Mouse (Mus musculus) neural tube, embryonic 10.5 days (tissue): ENCODE data around the gene Clasp1.
A peak's percentile ranks its signal among the peaks of the same experiment; 100 is the strongest.
"Not testable (repeated sequence)": the region's sequence is repeated elsewhere in the genome, so short reads cannot be mapped to it uniquely, and the experiment has no call there.

Experiments
- DNase-seq: peaks from one replicate; pipeline ENCODE4 v3.0.0-alpha.2; 2017; ENCODE audit warnings: low spot score; ENCODE audit errors: extremely low spot score

Gene Clasp1

DNA sequence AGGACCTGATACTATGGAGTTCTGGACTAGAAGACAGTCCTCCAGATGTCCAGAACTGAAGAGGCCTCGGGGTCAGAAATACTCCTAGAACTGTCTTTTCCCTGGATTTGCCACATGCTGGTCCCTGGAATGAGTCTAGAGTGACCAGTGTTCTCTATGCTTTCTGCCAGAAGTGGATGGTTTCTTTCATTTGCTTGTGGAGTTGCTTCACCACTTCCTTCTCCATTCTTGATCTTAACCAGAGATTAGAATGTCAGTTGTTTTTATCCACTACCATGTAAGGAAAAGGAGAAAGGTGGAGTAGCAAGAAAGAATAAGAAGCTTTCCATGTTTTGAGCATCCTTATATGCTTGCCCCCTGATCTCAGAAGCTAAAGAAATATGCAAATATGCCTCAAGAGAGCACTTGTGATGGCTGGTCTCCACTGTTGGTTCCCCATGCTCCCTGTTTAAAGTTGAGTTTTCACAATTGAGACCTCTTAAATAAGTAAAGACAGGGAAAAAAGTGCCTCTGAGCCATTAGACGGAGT, 191.4 kb downstream of the Clasp1 start:
- no peak for DNase-seq

DNA sequence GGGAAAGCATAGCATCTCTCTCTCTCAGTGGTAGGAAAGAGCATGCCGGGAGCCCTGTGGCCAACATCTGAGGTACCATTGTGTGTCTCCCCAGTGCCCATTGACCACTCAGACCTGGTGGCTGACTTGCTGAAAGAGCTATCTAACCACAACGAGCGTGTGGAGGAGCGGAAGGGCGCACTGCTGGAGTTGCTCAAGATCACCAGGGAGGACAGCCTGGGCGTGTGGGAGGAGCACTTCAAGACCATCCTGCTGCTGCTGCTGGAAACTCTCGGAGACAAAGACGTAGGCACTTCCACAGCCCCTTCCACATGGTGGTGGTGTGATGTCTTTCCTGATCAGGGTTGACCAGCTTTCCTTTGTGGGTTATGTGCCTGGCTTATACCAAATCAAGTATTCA, 192.3 kb downstream of the Clasp1 start:
- no peak for DNase-seq

DNA sequence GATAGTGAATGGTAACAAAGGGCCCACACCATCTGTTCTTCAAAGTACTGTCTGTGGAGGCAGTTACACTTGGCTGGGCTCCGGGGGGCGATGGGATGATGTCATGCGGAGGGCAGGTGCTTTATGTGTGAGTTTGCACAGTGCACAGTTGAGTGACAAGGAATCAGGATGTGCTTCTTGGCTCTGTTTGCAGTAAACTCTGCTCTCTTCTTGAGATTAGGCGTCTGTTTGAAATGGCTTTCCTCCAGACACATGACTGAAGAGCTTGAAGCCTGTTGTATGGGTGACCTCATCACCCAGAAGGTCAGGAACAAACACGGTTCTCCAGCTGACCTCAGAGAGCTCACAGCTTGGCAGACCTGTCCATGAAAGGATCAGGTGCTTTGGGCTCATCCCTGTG, 200.9 kb downstream of the Clasp1 start:
- DNase-seq: no peak

DNA sequence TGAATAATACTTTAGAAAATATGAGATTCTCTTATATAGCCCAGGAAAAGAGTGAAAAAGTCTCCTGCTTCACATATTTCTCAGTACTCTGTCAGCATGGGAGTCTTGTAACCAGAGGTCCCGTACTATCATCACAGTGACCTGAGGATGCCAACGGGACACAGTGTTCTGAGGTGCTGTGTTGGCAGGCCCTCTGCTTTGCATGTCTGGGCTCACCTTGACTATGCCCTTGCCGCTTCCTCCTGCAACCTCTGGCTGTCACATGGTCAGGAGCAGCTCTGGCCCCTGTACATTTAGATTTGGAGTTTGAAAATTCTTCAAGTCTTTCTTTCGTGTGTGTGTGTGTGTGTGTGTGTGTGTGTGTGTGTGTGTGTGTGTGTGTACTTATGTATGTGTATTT, 204.1 kb downstream of the Clasp1 start:
- no peak for DNase-seq

DNA sequence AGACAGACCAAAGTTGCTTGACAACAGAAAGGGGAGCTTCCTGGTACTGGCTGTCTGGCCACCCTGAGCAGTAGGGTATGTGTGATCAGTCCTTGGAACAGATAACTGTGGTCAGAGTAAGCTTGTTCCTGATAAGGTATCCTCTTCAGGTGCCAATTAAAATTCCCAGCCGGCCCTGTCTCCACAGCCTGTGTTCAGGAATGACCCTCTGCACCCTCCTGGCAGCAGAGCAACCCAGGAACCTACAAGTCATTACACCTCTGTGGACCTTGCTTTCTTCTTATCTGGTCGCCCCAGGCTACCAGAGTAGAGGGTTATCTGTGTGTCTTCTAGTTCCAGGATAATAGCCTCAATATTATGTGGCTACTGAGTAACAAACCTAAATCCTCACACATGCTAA, 206.5 kb downstream of the Clasp1 start:
- no peak for DNase-seq

DNA sequence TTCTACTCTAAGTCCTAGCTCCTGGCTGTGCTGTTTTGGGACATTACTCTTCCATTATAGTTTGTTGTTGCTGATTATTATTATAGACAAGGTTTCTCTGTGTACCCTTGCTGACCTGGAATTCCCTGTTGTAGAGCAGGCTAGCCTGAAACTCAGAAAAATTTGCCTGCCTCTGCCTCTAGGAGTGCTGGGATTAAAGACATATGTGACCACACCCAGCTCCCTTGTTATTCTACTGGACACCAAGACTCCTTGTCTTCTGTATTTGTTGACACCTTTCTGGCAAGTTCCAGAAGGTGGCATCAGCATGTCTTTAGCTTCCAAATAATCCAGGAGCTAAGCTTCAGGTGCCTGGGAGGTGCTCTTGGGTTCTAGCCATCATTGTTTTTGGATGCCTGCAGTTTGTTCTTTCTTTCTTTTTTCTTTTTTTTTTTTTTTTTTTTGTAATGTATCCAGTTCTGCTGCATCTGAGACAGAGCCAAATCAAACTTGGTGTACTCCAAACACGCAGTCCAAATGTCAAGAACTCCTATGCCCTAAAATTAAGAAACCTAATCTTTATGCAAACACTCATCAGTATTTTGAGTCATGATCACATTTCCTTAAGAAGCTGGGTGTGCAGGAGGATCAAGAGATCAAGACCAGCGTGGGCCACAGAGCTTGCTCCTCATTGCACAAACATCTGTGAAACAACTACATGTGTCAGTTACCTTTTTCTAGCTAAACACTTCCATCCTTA, 208.8 kb downstream of the Clasp1 start:
- DNase-seq: no peak

DNA sequence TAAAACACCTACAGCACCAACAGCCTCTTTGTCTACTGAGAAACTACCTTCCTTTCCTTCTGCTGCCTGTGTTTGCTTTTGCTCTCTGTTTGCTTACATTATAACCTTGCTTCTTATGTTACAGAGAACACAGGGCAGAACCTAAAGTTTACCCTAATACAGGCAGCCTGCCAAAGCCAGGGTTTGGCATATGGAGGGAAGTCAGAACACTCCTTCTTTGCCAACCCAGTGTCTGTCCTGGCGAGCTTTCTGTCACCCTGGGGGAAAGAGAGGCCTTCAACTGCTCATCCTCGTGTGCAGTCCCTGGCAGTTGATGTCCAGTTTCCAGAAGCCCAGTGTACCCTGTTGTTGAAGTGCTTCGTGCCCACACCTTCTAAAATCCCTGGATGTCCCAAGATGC, 209.5 kb downstream of the Clasp1 start:
- DNase-seq: no peak

DNA sequence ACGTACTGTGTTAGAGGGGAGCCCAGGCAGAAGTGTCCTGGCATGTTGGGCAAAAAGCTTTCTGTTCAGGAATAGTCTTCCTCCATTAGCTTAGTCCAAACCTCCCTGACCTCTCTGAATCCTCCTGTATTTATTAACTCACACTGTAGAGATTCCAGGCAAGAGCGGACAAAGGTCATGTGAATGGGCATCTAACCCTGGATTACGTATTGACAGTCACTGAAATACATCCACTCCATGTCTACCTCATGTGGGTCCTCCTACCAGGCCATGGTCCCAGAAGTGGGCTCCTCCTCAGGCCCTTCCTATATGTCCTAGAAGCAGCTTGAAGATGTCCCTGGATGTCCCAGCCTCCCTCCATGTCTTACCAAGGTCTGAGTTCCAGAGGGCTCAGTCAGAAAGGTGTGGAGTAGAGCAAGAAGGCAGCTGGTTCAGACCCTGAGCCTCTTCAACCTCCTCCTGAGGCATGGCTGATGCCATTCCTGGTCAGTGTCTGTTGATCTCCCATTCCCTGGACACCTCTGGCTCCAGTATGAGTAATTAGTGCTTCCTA, 224.8 kb downstream of the Clasp1 start:
- DNase-seq: no peak

DNA sequence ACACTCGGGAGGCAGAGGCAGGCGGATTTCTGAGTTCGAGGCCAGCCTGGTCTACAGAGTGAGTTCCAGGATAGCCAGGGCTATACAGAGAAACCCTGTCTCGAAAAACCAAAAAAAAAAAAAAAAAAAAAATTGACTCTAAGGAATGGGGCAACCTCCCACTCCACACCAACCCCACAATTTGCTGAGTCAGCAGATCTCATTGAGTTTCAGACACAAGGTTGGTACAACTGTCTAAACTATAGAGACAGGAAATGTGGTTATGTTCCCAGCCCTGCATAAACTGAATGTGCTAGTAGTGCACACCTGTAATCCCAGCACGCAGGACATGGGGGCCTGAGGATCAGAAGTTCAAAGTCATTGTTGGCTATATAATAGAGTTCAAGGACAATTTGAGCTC, 232.2 kb downstream of the Clasp1 start:
- DNase-seq: not testable (repeated sequence)

DNA sequence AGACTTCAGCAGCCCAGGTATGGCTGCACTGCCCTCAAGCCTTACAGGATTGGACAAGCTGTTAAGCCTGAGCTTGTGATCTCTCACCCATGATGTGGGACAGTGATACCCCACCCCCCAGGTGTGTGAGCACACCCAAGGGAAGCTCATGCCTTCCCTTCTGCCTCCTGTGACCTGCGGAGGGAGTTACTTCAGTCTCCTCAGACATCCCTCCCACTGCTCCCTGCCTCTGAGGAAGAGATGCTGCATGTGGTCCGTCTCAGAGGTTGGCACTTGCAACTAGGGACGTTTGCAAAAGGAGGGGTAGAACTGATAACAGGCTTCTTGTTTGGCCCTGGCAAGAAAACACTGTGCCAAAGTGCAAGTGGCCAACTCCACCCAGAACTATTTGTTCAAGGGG, 234.0 kb downstream of the Clasp1 start:
- no peak for DNase-seq

DNA sequence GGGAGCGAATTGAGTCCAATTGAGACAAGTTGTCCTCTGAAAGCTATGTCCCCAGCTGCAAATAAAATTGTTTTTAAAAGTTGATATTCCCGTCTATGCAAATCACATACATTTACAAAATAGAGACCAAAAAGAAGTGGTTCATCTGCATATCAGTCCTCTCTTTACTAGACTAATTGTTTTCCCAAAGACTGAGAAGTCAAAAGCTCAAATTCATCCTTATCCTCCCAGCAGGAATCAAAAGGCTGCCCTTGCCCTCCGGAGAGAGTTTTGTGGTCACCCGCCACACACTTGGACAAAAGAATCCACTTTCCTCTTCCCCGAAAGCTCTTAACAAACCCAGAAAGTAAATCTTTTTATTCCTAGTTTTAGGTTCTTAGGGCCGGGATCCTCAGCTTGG, 236.6 kb downstream of the Clasp1 start:
- DNase-seq: no peak

DNA sequence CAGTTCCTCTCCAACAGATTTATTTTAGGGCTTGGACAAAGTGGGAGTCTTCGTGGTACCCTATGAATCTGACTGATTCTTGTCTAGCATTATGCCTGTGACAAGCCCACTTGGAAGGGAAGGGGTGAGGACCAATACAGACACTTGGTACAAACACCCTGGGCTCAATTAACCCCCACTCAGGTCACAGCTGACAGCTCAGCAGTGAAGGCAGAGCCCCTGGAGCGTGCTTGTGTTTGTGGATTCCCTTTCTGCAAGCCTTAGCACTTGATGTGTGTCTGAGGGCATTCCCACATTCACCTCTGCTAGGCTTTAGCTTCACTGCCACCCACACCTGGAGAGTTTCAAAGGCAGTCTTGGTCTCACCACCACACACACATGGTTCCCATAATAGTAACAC, 237.1 kb downstream of the Clasp1 start:
- no peak for DNase-seq

DNA sequence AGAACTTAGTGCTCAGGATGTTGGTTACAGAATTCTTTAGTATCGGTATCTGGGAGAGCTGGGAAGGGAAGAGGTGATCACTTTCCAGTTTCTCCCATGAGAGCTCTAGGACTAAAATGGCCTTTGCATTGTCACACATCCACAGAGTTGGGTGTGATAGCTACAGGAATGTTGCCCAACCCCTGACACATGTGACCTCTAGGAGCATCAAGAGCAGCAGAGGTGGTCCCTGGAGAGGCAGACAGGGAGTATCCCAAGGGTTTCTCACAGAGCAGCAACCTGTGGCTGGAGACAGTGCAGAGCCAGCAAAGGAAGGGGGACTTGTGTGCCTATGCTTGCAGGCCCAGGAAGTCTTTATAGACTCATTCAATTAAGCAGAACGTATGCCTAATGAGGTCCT, 237.6 kb downstream of the Clasp1 start:
- DNase-seq: no peak

DNA sequence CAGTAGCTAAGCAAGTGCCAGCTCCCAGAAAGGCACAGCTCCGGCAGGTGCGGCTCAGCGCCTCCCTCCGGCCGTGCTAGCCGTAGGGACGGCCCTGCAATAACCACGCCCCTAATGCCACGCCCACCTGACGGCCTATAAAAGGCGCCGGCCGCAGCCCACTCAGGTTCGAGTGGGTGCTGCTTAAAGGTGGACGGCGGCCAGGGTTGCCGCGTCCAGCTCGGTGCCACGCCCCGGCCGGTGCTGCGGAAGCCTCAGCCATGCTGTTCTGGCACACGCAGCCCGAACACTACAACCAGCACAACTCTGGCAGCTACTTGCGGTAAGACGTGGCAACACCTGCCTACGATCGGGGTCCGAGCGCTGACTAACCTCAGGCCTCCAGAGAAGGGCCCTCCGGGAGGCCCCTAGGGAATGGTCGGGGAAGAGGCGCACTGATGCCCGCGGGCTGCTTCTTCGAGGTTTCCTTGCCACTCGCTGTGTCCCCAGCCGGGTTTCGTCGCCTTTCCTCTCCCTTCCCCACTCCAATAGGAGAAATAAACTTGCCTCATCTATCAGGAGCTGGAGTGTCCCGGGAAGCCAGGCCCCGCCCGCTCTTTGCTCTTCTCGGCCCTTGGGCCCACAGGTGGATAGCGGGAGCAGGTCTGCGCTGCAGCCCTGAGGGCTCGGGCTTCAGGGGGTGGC, 239.1 kb downstream of the Clasp1 start, which contains the start of gene Tfcp2l1:
Gene Tfcp2l1 (plus strand): TSS at position 165 of the 684 bp plus-strand sequence.
- DNase-seq: peak; percentile 69

DNA sequence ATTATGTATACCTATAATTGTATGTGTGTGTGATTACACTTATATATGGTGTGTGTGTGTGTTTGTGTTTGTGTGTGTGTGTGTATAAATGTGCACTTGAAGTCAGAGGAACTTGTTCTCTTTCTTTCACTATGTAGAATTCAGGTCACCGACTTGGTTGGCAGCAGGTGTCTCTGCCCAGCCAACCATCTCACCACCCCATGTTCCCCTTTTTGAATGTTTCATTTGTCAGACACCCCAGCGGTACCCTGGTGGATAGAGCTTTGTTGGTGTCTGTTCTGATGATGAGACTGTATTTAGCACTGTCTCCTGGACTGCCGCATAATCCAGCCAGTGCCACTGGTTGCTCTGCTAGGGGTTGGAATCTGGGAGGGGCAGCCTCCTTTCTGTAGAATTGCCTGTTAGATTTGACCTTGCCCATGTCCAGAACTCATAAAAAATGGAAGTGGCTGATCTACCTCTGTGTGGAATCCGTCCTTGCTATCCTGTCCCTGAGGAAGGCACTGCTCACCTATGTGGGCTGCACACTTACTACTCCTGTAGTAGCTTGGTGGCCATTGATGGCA, 244.6 kb downstream of the Clasp1 start:
- no peak for DNase-seq

DNA sequence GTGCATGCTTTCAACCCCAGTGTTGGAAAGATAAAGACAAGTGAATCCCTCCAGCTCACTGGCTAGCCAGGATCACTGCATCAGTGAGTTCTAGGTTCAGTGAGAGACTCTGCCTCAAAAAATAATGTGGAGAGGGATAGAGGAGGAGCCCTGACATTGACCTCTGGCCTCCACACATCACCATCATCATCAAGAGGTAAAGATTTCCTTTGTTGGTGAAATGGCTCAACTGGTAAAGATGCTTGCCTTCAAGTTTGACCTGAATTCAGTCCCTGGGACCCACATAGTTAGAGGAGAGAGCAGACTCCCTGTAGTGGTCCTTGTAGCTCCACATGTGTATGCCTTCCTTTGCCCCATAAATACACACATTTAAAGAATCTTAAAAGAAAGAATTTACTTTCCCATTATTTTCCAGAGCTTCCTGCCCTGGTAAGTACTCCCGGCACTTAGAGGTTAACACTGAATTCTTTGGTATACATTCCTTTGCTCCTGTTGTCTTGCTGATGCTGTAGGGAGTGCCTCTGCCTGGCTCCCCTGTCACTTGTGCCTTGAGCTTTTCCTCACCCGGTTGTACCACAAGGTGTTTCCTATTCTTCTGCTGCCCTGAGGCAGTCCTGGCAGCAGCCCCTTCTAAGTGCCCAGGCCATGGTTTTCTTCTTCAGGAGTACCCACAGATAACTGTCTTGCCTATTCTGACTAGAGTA, 253.6 kb downstream of the Clasp1 start:
- DNase-seq: no peak

DNA sequence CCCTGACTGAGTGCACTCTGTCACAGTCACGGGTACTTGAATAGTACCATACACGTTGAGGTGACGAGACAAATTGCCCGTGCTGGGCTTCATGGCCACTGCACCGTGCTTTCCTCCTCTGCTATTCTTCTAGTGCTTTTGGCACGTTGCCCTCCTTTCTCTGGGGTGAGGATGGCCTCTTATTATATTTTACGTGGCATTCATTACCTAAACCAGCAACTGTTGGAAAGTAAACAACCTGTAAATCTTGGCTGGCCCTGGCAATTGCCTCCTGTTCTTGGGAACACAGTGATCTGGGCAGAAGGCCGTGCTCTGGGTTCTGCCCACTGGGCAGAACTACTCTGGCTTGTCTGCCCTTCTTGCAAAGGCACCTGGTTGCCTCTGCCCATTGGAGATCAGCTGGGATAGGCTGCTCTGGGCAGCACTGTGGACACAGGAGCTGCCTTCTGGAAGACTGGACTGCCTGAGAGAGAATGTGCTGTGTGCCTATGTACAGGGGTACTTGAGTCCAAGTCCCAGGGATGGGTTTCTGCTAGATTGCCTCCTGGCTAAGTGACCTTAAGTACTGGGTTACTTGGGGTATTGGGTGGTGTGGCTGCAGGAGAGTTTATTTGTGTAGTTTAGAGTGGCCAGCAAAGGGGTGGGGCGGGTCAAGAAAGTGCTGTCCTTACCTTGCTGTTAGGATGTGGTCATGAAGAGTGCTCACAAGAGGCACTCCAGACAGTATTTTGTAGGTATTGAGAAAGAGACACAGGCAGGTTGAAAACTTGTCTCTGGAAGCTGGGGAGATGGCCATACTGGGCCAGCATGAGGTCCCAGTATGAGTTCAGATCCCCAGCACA, 254.5 kb downstream of the Clasp1 start:
- no peak for DNase-seq

DNA sequence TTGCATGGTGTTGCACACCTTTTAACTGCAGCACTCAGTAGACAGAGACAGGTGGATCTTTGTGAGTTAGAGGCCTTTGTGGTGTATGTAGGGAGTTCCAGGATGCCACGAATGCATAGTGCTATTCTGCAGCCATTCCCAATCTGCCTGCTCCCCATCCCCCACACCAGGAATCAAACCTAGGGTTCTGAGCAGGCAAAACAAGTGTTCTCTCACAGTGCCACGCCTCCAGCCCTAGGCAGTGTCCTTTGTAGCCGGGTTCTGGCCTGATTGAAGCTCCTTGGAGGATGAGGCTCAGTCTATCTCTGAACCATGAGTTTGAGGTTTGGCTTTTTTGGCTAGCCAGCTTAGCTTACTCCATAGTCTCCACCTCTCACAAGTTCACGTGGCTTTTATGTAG, 256.8 kb downstream of the Clasp1 start:
- DNase-seq: no peak

DNA sequence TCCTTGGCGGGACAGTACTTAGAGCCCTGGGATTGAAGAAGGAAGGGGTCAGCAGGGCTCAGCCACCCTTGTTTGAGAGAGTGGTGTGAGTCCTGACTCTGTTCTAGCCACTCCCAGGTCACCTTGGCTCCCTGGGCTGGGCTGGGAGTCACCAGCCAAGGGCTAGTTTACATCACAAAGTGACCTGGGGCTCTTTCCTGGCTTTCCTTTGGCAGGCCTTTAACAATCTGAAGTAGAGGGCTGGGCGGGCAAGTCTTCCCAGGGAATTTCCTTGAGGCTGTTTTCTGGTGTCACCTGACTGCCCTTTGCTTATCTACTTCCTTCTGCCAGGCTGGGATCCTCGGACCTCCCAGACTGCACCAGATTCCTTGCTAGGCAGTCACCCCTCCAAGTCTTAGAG, 259.2 kb downstream of the Clasp1 start:
- DNase-seq: no peak

DNA sequence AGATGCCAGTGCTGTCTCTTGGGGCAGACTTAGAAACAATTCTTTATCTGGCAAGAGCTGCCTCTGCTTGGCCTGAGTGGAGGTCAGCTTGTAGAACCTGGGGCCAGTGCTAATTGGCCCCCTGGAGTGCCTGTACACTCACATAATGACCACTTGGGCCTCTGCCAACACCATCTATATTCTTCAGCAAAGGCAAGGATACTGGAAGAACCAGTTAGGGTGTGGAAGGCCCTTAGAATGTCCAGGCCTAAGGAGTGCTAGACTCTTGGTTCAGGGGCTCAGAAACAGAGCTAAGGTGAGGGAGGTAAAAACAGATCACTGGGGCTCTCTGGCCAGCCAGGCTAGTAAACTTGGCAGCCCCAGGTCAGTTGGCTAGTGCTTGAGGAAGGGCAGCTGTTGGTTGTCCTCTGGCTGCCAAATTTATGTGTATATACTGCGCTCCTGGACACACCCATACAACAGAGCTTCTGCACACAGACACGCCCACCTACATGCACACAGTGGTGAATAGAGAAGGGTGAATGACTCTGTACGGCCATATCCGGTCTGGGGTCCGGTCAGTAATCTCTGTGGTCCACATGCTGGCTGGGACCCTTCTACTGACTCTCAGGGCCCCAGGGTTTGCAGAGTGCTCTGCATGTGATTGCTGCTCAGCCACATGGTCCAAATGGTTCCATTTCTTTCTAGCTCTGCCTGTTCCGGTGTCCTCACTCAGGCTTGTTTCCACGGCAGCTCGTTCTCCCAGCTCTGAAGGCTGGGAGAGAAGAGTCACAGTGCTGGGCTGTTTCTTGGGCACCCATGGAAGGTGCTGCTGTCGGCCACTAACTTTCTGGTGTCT, 261.3 kb downstream of the Clasp1 start:
- DNase-seq: no peak
